Mouse (Mus musculus) hindbrain, embryonic 16.5 days (tissue): ENCODE results near the gene Pck2. TPM values are rescaled to one million over a fixed set of nuclear protein-coding genes. Genes with fewer than 3 reads are reported as not detected.

Experiments
- ATAC-seq: fragments of 200-750 bp; cut with Nextera tagmentation; 2 replicates; pipeline ENCODE4 v1.8.0; 2017; ENCODE audit warnings: moderate TSS enrichment, moderate library complexity
- H3K27ac ChIP-seq: fragments of 300-500 bp; sonication (generic); 2 replicates; pipeline ENCODE4 v1.5.1; 2014; ENCODE audit warnings: low read depth, mild to moderate bottlenecking, control low read depth, low read length, moderate library complexity
- H3K27me3 ChIP-seq: fragments of 300-500 bp; sonication (generic); replicated peaks from 2 replicates; pipeline ENCODE4 v1.6.1; 2014; ENCODE audit warnings: low read length; ENCODE audit not compliant: control insufficient read depth, insufficient read depth
- H3K36me3 ChIP-seq: fragments of 300-500 bp; sonication (generic); 2 replicates; pipeline ENCODE4 v1.6.1; 2014; ENCODE audit warnings: mild to moderate bottlenecking, low read length, moderate library complexity, mixed read lengths; ENCODE audit not compliant: control insufficient read depth, insufficient read depth
- H3K4me1 ChIP-seq: fragments of 300-500 bp; sonication (generic); 2 replicates; pipeline ENCODE4 v1.6.1; 2014; ENCODE audit warnings: low read depth, low read length; ENCODE audit not compliant: control insufficient read depth, insufficient read depth
- H3K4me2 ChIP-seq: fragments of 300-500 bp; sonication (generic); 2 replicates; pipeline ENCODE4 v1.6.1; 2014; ENCODE audit warnings: mild to moderate bottlenecking, low read length, control low read depth, moderate library complexity
- H3K4me3 ChIP-seq: fragments of 300-500 bp; sonication (generic); 2 replicates; pipeline ENCODE4 v1.5.1; 2014; ENCODE audit warnings: mild to moderate bottlenecking, low read length, control low read depth, moderate library complexity
- H3K9ac ChIP-seq: fragments of 300-500 bp; sonication (generic); 2 replicates; pipeline ENCODE4 v1.6.1; 2014; ENCODE audit warnings: low read depth, mild to moderate bottlenecking, control low read depth, low read length, moderate library complexity
- H3K9me3 ChIP-seq: fragments of 300-500 bp; sonication (generic); 2 replicates; pipeline ENCODE4 v1.6.1; 2014; ENCODE audit warnings: mild to moderate bottlenecking, low read length, moderate library complexity; ENCODE audit not compliant: control insufficient read depth
- WGBS: fragments of 180-500 bp; shearing (Covaris S2); extraction: QIAGEN DNeasy Blood & Tissue Kit; methylation state at CpG from one replicate; pipeline ENCODE4 v1.1.7; 2014; 5-methylcytosine and 5-hydroxymethylcytosine counted together
- polyA plus RNA-seq: library from polyadenylated mRNA; unstranded; fragments of >200 nt; fragmentation: Nextera tagmentation; extraction: Ambion mirVana; gene quantifications from 2 replicates; pipeline ENCODE4 v1.2.1, GENCODE M21; 2015

The Pck2 gene
- polyA plus RNA-seq, 1 experiment from 2014 or later = 32.4 TPM

GRCm38 (mm10) chr14:55507801-55508200 is 32.3 kb upstream of the Pck2 start:
- no peak for ATAC-seq
- no peaks in the 10 kb centered on the region for H3K27me3 ChIP-seq

GRCm38 (mm10) chr14:55509540-55509939 is 30.5 kb upstream of the Pck2 start:
- peaks cover 5% of the 10 kb centered on the region; the same call in 1 of the 2 replicates for H3K4me1 ChIP-seq
- peaks cover 8% of the 10 kb centered on the region for H3K36me3 ChIP-seq
- WGBS = 74% methylated on average over 10 of the region's 10 CpGs

More at GRCm38 (mm10) chr14:55507801-55508200, 32.3 kb upstream of the Pck2 start:
- no peak overlapping the region for H3K9ac ChIP-seq
- H3K9me3 ChIP-seq = no peaks in the 10 kb centered on the region
- peaks cover 5% of the 10 kb centered on the region; the same call in 1 of the 2 replicates for H3K4me1 ChIP-seq
- no peak overlapping the region for H3K4me3 ChIP-seq
- H3K4me2 ChIP-seq = no peak overlapping the region
- H3K36me3 ChIP-seq = peaks cover 8% of the 10 kb centered on the region
- WGBS = 41% methylated on average over 7 of the region's 7 CpGs
- H3K27ac ChIP-seq = no peak overlapping the region

GRCm38 (mm10) chr14:55510125-55510731 is 29.8 kb upstream of the Pck2 start, which contains the start of gene Cpne6:
Gene Cpne6, plus strand, starts transcription at chr14:55510445.
- peak; percentile 22; the same call in 1 of the 2 replicates for ATAC-seq

More at GRCm38 (mm10) chr14:55509540-55509939, 30.5 kb upstream of the Pck2 start:
- no peaks in the 10 kb centered on the region for H3K9me3 ChIP-seq
- H3K27me3 ChIP-seq = no peaks in the 10 kb centered on the region
- H3K4me2 ChIP-seq = no peak overlapping the region
- no peak for ATAC-seq
- no peak overlapping the region for H3K9ac ChIP-seq
- no peak overlapping the region for H3K27ac ChIP-seq
- no peak overlapping the region for H3K4me3 ChIP-seq

DNA sequence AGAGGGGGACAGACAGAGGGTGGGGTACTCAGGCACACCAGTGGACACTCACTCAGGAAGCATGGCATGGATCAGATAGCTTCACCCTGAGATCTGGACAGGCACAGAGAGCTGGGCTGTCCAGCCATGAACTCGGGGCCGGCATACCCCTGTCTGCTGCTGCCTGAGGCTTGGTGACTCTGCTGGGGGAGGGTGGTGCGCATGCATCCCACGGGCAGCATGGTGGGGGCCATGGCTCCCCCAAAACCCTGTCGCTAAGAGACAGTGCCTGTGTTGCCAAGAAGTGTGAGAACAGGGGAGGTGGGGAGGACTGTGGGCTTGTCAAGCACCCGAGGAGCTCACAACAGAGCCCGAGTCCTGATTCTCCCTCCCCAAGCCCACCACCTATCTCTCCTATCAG is 29.0 kb upstream of the Pck2 start:
- 46% methylated on average over 7 of the region's 7 CpGs for WGBS
- ATAC-seq = peak; percentile 63
- H3K9me3 ChIP-seq = no peaks in the 10 kb centered on the region
- H3K27ac ChIP-seq = no peak overlapping the region
- peak overlapping the region; percentile 23; the same call in 1 of the 2 replicates for H3K4me2 ChIP-seq
- H3K4me3 ChIP-seq = no peak overlapping the region; the same call in 1 of the 2 replicates
- H3K36me3 ChIP-seq = peaks cover 8% of the 10 kb centered on the region
- H3K9ac ChIP-seq = peak overlapping the region; percentile 55; the same call in 1 of the 2 replicates
- H3K27me3 ChIP-seq = no peaks in the 10 kb centered on the region
- peaks cover 5% of the 10 kb centered on the region; the same call in 1 of the 2 replicates for H3K4me1 ChIP-seq

More at GRCm38 (mm10) chr14:55510125-55510731, 29.8 kb upstream of the Pck2 start, which contains the start of gene Cpne6:
- H3K27me3 ChIP-seq = no peaks in the 10 kb centered on the region
- no peaks in the 10 kb centered on the region for H3K9me3 ChIP-seq
- peaks cover 5% of the 10 kb centered on the region; the same call in 1 of the 2 replicates for H3K4me1 ChIP-seq
- H3K4me3 ChIP-seq = no peak within 1 kb of the TSS; the same call in 1 of the 2 replicates
- 71% methylated on average over 21 of the region's 22 CpGs for WGBS
- no peak within 1 kb of the TSS for H3K27ac ChIP-seq
- peak within 1 kb of the TSS; percentile 55 for H3K9ac ChIP-seq
- peaks cover 8% of the 10 kb centered on the region for H3K36me3 ChIP-seq
- H3K4me2 ChIP-seq = peak within 1 kb of the TSS; percentile 23; the same call in 1 of the 2 replicates

DNA sequence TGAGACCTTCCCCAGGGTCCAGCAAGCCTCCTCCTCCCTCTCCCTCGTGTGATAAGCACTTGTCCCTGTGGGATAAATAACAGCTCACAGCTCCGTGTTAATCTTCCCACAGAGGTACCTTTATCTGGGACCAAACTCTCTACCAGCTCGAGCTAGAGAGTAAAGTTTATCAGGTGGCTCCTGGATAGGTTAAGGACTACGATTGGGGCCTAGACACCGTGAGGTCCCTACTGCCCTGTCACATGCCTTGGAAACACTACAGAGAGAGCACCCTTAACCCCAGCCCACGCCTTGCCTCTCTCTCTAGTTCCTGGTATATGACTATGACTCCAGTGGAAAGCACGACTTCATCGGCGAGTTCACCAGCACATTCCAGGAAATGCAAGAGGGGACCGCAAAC is 26.1 kb upstream of the Pck2 start:
- ATAC-seq = no peak
- Histone ChIP-seq H3K9me3 (no peaks in the 10 kb centered on the region), H3K4me2 (no peak overlapping the region), H3K9ac (no peak overlapping the region), H3K4me1 (peaks cover 7% of the 10 kb centered on the region), H3K36me3 (no peaks in the 10 kb centered on the region), H3K4me3 (no peak overlapping the region), H3K27ac (no peak overlapping the region), H3K27me3 (no peaks in the 10 kb centered on the region)
- 68% methylated on average over 10 of the region's 10 CpGs for WGBS

DNA sequence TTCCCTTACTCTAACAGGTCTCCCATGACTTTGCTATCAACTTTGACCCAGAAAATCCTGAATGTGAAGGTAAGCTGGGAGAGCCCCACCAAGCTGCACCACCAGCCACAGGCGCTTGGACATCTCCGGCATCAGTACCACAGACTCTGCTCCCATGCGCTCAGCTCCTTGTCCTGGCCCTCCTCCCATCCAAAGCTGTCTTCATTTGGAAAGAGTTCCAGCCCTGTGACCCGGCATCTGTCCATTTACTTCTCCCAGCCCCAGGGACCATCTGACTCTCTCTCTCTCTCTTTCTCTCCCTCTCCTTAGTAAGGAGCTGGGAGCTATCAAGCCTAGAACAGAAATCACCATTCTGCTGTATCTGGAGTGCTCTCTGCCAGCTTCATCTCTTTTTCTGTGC is 24.2 kb upstream of the Pck2 start:
- Histone ChIP-seq H3K27ac (no peak overlapping the region), H3K27me3 (no peaks in the 10 kb centered on the region), H3K4me2 (no peak overlapping the region), H3K4me1 (peaks cover 17% of the 10 kb centered on the region), H3K9ac (no peak overlapping the region), H3K9me3 (no peaks in the 10 kb centered on the region), H3K36me3 (no peaks in the 10 kb centered on the region), H3K4me3 (no peak overlapping the region)
- ATAC-seq = no peak
- 88% methylated on average over 4 of the region's 4 CpGs for WGBS

DNA sequence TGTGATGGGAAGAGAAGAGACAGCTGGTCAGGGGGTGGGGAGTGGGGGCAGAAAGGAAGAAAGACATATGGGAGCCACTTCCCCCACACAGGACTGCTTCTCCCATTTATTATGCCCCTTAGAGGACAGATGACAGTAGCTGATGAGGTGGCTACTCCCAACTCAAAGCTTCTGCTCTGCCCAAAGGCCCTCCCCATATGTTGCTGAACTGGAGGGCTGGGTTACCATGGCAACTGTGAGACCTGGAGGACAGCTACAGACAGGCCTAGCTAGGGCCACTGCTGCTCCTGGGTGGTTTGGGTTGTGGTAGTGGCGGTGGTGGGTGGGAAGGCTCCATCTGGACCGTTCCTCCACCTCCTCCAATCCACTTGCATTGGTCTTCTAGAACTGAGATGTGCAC is 21.2 kb upstream of the Pck2 start:
- no peak overlapping the region for H3K4me2 ChIP-seq
- H3K36me3 ChIP-seq = no peaks in the 10 kb centered on the region
- H3K9me3 ChIP-seq = no peaks in the 10 kb centered on the region
- 36% methylated on average over 2 of the region's 2 CpGs for WGBS
- no peak overlapping the region for H3K4me3 ChIP-seq
- H3K4me1 ChIP-seq = peaks cover 16% of the 10 kb centered on the region
- H3K27me3 ChIP-seq = 0 out of 2 replicates have a peak, but pooled peaks cover 3% of the 10 kb centered on the region
- H3K9ac ChIP-seq = no peak overlapping the region
- peak; percentile 76 for ATAC-seq
- no peak overlapping the region for H3K27ac ChIP-seq

DNA sequence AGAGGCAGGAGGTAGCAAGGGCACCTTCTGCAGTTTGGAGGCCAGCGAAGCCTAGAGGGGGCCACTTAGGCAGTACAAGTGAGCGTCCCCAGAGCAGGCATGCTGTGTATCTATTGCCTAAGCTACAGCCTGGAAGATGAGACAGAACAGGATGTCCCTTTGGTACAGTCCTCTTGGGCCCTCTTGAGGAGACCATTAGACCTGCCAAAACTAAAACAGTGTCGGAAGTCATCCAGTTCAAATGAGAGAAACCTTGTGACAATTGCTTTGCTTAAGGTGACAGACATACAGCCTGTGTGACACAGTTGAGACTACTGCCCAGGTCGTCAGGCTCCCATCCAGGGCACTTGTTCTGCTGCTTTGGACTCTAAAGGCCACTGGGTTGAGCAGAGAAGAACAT is 20.5 kb upstream of the Pck2 start:
- no peak for ATAC-seq
- no peak overlapping the region; the same call in 1 of the 2 replicates for H3K4me2 ChIP-seq

More for the DNA sequence above, 20.5 kb upstream of the Pck2 start:
- H3K27me3 ChIP-seq = 0 out of 2 replicates have a peak, but pooled peaks cover 3% of the 10 kb centered on the region
- H3K4me3 ChIP-seq = no peak overlapping the region
- 0 out of 2 replicates have a peak overlapping the region, but pooled peaks have one; percentile 18 for H3K27ac ChIP-seq
- no peaks in the 10 kb centered on the region for H3K36me3 ChIP-seq
- no peak overlapping the region for H3K9ac ChIP-seq
- WGBS = 50% methylated on average over 4 of the region's 4 CpGs
- H3K9me3 ChIP-seq = no peaks in the 10 kb centered on the region
- H3K4me1 ChIP-seq = peaks cover 16% of the 10 kb centered on the region
